Mouse (Mus musculus) midbrain, embryonic 13.5 days (tissue): Measurements from ENCODE around the gene Shbg. TPM values are rescaled to one million over a fixed set of nuclear protein-coding genes. Genes with fewer than 3 reads are reported as not detected.
A peak's percentile ranks its signal among the peaks of the same experiment; 100 is the strongest.

ENCODE experiments used
- ATAC-seq: fragments of 200-750 bp; cut with Nextera tagmentation; 2 replicates; pipeline ENCODE4 v1.8.0; 2017; ENCODE audit warnings: mild to moderate bottlenecking, moderate TSS enrichment, moderate library complexity
- H3K27ac ChIP-seq: fragments of 300-500 bp; sonication (generic); 2 replicates; pipeline ENCODE4 v1.5.1; 2015; ENCODE audit warnings: inconsistent platforms, mild to moderate bottlenecking, moderate library complexity
- H3K27me3 ChIP-seq: fragments of 300-500 bp; sonication (generic); 2 replicates; pipeline ENCODE4 v1.6.1; 2015; ENCODE audit warnings: mild to moderate bottlenecking, inconsistent platforms
- H3K36me3 ChIP-seq: fragments of 300-500 bp; sonication (generic); 2 replicates; pipeline ENCODE4 v1.6.1; 2015; ENCODE audit warnings: mild to moderate bottlenecking, inconsistent platforms
- H3K4me1 ChIP-seq: fragments of 300-500 bp; sonication (generic); replicated peaks from 2 replicates; pipeline ENCODE4 v1.6.1; 2015; ENCODE audit warnings: inconsistent platforms
- H3K4me2 ChIP-seq: fragments of 300-500 bp; sonication (generic); replicated peaks from 2 replicates; pipeline ENCODE4 v1.6.1; 2015; ENCODE audit warnings: moderate library complexity, mild to moderate bottlenecking, inconsistent platforms
- H3K4me3 ChIP-seq: fragments of 300-500 bp; sonication (generic); replicated peaks from 2 replicates; pipeline ENCODE4 v1.5.1; 2015; ENCODE audit warnings: mild to moderate bottlenecking, inconsistent platforms
- H3K9ac ChIP-seq: fragments of 300-500 bp; sonication (generic); replicated peaks from 2 replicates; pipeline ENCODE4 v1.6.1; 2015; ENCODE audit warnings: mild to moderate bottlenecking, inconsistent platforms
- H3K9me3 ChIP-seq: fragments of 300-500 bp; sonication (generic); 2 replicates; pipeline ENCODE4 v1.6.1; 2016; ENCODE audit warnings: mild to moderate bottlenecking, inconsistent platforms
- WGBS: fragments of 180-500 bp; shearing (Covaris S2); methylation state at CpG from one replicate; pipeline ENCODE4 v1.1.7; 2015; 5-methylcytosine and 5-hydroxymethylcytosine counted together
- polyA plus RNA-seq: library from polyadenylated mRNA; unstranded; fragments of >200 nt; fragmentation: Nextera tagmentation; extraction: Ambion mirVana; gene quantifications from 2 replicates; pipeline ENCODE4 v1.2.1, GENCODE M21; 2015

The Shbg gene
- polyA plus RNA-seq, 1 experiment from 2014 or later, result not detected

DNA sequence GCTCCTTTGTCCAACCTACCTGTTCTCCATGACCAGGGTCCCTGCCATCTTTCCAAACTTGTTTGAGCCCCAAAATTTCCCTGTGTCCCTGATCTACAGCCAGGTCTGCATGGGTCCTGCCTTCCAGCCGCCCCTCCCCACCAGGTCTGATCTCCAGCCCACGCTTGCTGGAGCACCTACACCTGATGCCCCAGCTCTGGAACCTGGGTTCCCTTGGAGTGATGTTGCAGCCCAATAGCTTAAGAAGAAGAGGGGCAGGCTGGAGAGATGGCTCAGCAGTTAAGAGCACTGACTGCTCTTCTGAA is 11.3 kb downstream of the Shbg start:
- ATAC-seq, result no peak
- Histone ChIP-seq H3K27ac (peak overlapping the region; percentile 44; the same call in 1 of the 2 replicates), H3K4me3 (peak overlapping the region; percentile 62), H3K36me3 (peaks cover 10% of the 10 kb centered on the region), H3K9me3 (no peaks in the 10 kb centered on the region), H3K9ac (no peak overlapping the region), H3K4me2 (peak overlapping the region; percentile 92), H3K4me1 (peaks cover 23% of the 10 kb centered on the region), H3K27me3 (peaks cover 10% of the 10 kb centered on the region; the same call in 1 of the 2 replicates)
- 50% methylated on average over 2 of the region's 2 CpGs for WGBS

DNA sequence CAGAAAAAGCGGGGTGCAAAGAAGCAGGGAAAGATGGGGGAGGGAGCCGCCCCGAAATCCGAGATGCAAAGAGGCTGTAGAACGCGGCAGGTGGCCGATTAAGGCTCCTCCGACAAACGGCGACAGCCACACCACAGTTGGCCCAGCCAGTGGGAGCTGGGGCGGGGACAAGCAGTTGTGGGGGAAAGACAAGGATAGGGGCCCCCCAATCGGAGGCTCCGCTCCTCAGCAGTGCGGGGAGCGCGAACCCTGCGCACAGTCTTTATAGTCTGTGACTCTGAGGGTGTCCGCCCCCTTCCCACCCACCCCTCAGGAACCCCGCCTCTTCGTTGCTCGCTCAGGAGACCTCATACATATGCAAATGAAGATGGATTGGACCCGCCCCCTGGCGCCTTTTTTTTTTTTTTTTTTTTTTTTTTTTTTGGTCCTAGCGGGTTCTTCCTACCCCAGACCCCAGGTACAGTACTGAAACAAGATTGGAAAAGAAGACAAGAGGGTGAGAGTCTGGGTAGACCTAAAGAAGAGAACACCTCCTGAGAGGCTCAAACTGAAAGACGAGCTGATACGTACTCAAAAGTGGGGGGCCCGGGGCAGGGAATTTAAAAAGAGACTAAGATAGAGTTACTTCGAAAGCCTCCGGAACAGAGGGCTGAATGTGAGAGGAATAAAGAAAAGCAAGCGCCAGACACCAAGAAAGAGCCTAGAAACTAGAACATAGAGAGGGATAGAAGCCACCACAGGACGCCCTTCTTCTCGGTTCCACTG is 11.8 kb downstream of the Shbg start, which contains the start of gene Atp1b2:
Gene Atp1b2, minus strand, starts transcription at position 217 of the 765 bp plus-strand sequence.
- 3% methylated on average over 32 of the region's 32 CpGs for WGBS
- Histone ChIP-seq H3K36me3 (peaks cover 14% of the 10 kb centered on the region), H3K9ac (peak within 1 kb of the TSS; percentile 86), H3K27ac (peak within 1 kb of the TSS; percentile 64), H3K27me3 (peaks cover 10% of the 10 kb centered on the region; the same call in 1 of the 2 replicates), H3K4me3 (peak within 1 kb of the TSS; percentile 62), H3K9me3 (no peaks in the 10 kb centered on the region), H3K4me2 (peak within 1 kb of the TSS; percentile 92), H3K4me1 (peaks cover 24% of the 10 kb centered on the region)
- peak; percentile 92 for ATAC-seq

GRCm38 (mm10) chr11:69604795-69605664 is 12.7 kb downstream of the Shbg start:
- peak overlapping the region; percentile 62 for H3K4me3 ChIP-seq
- H3K27me3 ChIP-seq, result peaks cover 10% of the 10 kb centered on the region; the same call in 1 of the 2 replicates
- under 1% methylated on average over 63 of the region's 73 CpGs for WGBS
- peaks cover 17% of the 10 kb centered on the region for H3K36me3 ChIP-seq
- peaks cover 33% of the 10 kb centered on the region for H3K4me1 ChIP-seq
- peak overlapping the region; percentile 64 for H3K27ac ChIP-seq
- peak; percentile 62 for ATAC-seq
- H3K9ac ChIP-seq, result peak overlapping the region; percentile 86
- no peaks in the 10 kb centered on the region for H3K9me3 ChIP-seq
- H3K4me2 ChIP-seq, result peak overlapping the region; percentile 92

DNA sequence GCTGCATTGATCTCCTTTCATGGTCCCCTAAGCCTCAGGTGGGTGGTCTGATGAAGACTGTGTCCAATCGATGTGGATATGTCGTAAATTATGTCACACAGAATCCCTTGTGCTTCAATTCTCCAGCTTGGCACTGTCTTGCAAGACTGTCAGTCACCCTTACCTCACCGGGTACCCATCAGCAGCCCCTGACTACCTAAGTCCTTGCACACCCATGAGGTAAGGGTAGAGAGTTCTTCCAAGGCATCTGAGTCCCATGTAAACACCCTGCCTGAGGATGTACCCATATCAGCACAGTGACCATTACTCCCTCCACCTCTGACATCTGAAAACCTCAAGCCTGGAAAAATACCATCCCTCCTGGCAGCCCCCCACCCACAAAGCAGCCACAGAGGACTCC is 13.4 kb downstream of the Shbg start:
- ATAC-seq, result peak; percentile 47
- peak overlapping the region; percentile 64; the same call in 1 of the 2 replicates for H3K27ac ChIP-seq
- peak overlapping the region; percentile 92 for H3K4me2 ChIP-seq

GRCm38 (mm10) chr11:69603516-69603915 is 14.2 kb downstream of the Shbg start:
- H3K4me3 ChIP-seq, result no peak overlapping the region
- peaks cover 42% of the 10 kb centered on the region for H3K4me1 ChIP-seq
- no peaks in the 10 kb centered on the region for H3K9me3 ChIP-seq
- peaks cover 10% of the 10 kb centered on the region; the same call in 1 of the 2 replicates for H3K27me3 ChIP-seq
- 87% methylated on average over 8 of the region's 8 CpGs for WGBS
- H3K9ac ChIP-seq, result no peak overlapping the region
- peaks cover 17% of the 10 kb centered on the region for H3K36me3 ChIP-seq
- H3K4me2 ChIP-seq, result peak overlapping the region; percentile 92
- H3K27ac ChIP-seq, result no peak overlapping the region
- no peak for ATAC-seq

More for the DNA sequence above, 13.4 kb downstream of the Shbg start:
- no peaks in the 10 kb centered on the region for H3K9me3 ChIP-seq
- H3K9ac ChIP-seq, result peak overlapping the region; percentile 86
- peaks cover 39% of the 10 kb centered on the region for H3K4me1 ChIP-seq
- H3K36me3 ChIP-seq, result peaks cover 17% of the 10 kb centered on the region
- H3K27me3 ChIP-seq, result peaks cover 10% of the 10 kb centered on the region; the same call in 1 of the 2 replicates
- H3K4me3 ChIP-seq, result peak overlapping the region; percentile 62
- 49% methylated on average over 3 of the region's 3 CpGs for WGBS

DNA sequence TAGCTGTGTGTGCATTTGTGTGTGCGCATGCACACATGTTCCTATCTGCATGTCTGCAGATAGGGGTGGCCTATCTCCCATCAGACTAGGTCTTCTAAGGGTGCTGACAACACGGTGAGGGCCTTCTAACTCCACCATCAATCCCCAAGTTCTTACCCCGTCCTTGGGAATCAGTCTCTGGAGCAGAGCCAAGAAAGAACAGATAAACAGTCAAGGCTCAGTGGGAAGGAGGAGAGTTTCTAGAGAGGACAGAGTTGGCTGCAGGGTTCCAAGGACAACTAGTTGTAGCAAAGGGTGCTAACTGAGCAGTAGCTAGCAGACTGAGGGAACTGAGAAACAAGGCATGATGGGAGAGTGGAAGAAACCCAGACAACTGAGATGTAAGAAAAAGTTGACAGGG is 15.9 kb downstream of the Shbg start:
- ATAC-seq, result no peak
- Histone ChIP-seq H3K4me2 (no peak overlapping the region), H3K4me1 (peaks cover 42% of the 10 kb centered on the region), H3K9ac (no peak overlapping the region), H3K36me3 (peaks cover 17% of the 10 kb centered on the region), H3K27me3 (peaks cover 10% of the 10 kb centered on the region; the same call in 1 of the 2 replicates), H3K4me3 (no peak overlapping the region), H3K27ac (no peak overlapping the region), H3K9me3 (no peaks in the 10 kb centered on the region)
- WGBS, result 79% methylated on average over 3 of the region's 3 CpGs

GRCm38 (mm10) chr11:69600098-69600497 is 17.6 kb downstream of the Shbg start:
- Histone ChIP-seq H3K4me1 (peaks cover 36% of the 10 kb centered on the region), H3K9ac (no peak overlapping the region; the same call in 1 of the 2 replicates), H3K4me3 (no peak overlapping the region), H3K9me3 (no peaks in the 10 kb centered on the region), H3K36me3 (peaks cover 23% of the 10 kb centered on the region), H3K27me3 (peaks cover 10% of the 10 kb centered on the region; the same call in 1 of the 2 replicates), H3K4me2 (peak overlapping the region; percentile 0; the same call in 1 of the 2 replicates), H3K27ac (peak overlapping the region; percentile 2; the same call in 1 of the 2 replicates)
- WGBS, result 8% methylated on average over 6 of the region's 6 CpGs
- no peak; the same call in 1 of the 2 replicates for ATAC-seq

DNA sequence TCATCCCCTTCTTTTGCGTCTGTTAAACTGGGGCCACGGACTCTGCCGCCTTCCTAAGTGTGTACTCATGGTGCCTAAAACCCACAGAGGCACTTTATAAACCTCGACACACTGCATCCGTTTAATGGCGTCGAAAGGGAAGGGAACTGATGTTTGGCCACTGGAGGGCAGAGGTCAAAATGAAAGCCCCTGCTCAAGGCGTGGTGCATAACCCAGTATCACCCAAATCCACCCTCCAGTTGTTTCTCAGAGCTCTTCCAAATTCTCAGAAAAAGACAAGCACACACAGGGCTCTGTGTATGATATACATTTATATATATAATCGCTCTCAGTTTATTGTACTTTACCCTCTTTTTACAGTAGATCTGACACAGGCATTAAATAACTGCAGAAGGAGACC is 18.3 kb downstream of the Shbg start:
- no peak overlapping the region for H3K4me3 ChIP-seq
- peaks cover 10% of the 10 kb centered on the region; the same call in 1 of the 2 replicates for H3K27me3 ChIP-seq
- H3K36me3 ChIP-seq, result peaks cover 26% of the 10 kb centered on the region
- no peak overlapping the region for H3K27ac ChIP-seq
- WGBS, result 9% methylated on average over 9 of the region's 9 CpGs
- no peak overlapping the region for H3K9ac ChIP-seq
- ATAC-seq, result no peak
- no peaks in the 10 kb centered on the region for H3K9me3 ChIP-seq
- peaks cover 31% of the 10 kb centered on the region for H3K4me1 ChIP-seq
- 0 out of 2 replicates have a peak overlapping the region, but pooled peaks have one; percentile 0 for H3K4me2 ChIP-seq

DNA sequence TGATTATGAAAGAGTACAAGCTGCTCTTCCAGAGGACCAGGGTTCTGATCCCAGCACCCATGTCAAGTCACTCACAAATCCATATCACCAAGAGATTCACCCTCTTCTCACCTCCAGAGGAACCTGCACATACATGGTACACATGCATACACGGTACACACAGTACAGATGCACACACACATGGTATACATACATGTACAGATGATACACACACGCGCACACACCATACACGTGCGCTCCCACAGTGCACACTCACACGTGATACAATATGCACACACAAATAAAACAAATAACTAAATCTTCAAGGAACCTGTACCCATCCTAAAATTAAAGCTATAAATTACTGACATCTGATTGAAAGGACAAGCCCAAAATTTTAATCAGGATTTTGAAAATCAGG is 22.9 kb downstream of the Shbg start:
- H3K27me3 ChIP-seq, result no peaks in the 10 kb centered on the region
- no peak for ATAC-seq
- peaks cover 15% of the 10 kb centered on the region for H3K4me1 ChIP-seq
- H3K27ac ChIP-seq, result no peak overlapping the region
- H3K36me3 ChIP-seq, result peaks cover 40% of the 10 kb centered on the region
- H3K9me3 ChIP-seq, result no peaks in the 10 kb centered on the region
- WGBS, result 97% methylated on average over 6 of the region's 6 CpGs
- no peak overlapping the region for H3K4me2 ChIP-seq
- H3K9ac ChIP-seq, result no peak overlapping the region
- no peak overlapping the region for H3K4me3 ChIP-seq

GRCm38 (mm10) chr11:69592799-69593198 is 24.9 kb downstream of the Shbg start:
- Histone ChIP-seq H3K36me3 (peaks cover 60% of the 10 kb centered on the region), H3K4me3 (no peak overlapping the region), H3K9ac (no peak overlapping the region), H3K9me3 (no peaks in the 10 kb centered on the region), H3K4me2 (no peak overlapping the region), H3K27me3 (no peaks in the 10 kb centered on the region), H3K27ac (peak overlapping the region; percentile 64), H3K4me1 (0 out of 2 replicates have a peak, but pooled peaks cover 8% of the 10 kb centered on the region)
- no peak for ATAC-seq
- 89% methylated on average over 4 of the region's 4 CpGs for WGBS

GRCm38 (mm10) chr11:69591899-69592637 is 25.6 kb downstream of the Shbg start:
- peak; percentile 62 for ATAC-seq
- 0 out of 2 replicates have a peak, but pooled peaks cover 8% of the 10 kb centered on the region for H3K4me1 ChIP-seq
- 68% methylated on average over 7 of the region's 7 CpGs for WGBS
- peaks cover 68% of the 10 kb centered on the region for H3K36me3 ChIP-seq
- peak overlapping the region; percentile 64 for H3K27ac ChIP-seq
- no peak overlapping the region for H3K4me3 ChIP-seq
- no peak overlapping the region for H3K4me2 ChIP-seq
- H3K27me3 ChIP-seq, result no peaks in the 10 kb centered on the region
- H3K9ac ChIP-seq, result 0 out of 2 replicates have a peak overlapping the region, but pooled peaks have one; percentile 10
- H3K9me3 ChIP-seq, result no peaks in the 10 kb centered on the region
